Mouse (Mus musculus) intestine, embryonic 14.5 days (tissue): ENCODE measurements around the gene Hsf2. TPM values are rescaled to one million over a fixed set of nuclear protein-coding genes. Genes with fewer than 3 reads are reported as not detected.

Experiments
- ATAC-seq: fragments of 200-750 bp; cut with Nextera tagmentation; replicated peaks from 2 replicates; pipeline ENCODE4 v1.8.0; 2017; ENCODE audit warnings: low read depth, moderate number of reproducible peaks, moderate TSS enrichment, moderate library complexity; ENCODE audit not compliant: low FRiP score, low TSS enrichment
- DNase-seq: peaks from one replicate; pipeline ENCODE4 v3.0.0-alpha.2; 2018; ENCODE audit warnings: low spot score
- H3K27ac ChIP-seq: fragments of 300-500 bp; sonication (generic); 2 replicates; pipeline ENCODE4 v1.5.1; 2014; ENCODE audit warnings: low read depth, mild to moderate bottlenecking, control low read depth
- H3K27me3 ChIP-seq: fragments of 300-500 bp; sonication (generic); replicated peaks from 2 replicates; pipeline ENCODE4 v1.6.1; 2014; ENCODE audit warnings: low read length, control low read depth; ENCODE audit not compliant: control insufficient read depth, insufficient read depth
- H3K36me3 ChIP-seq: fragments of 300-500 bp; sonication (generic); 2 replicates; pipeline ENCODE4 v1.6.1; 2014; ENCODE audit warnings: low read length, control low read depth; ENCODE audit not compliant: control insufficient read depth, insufficient read depth
- H3K4me1 ChIP-seq: fragments of 300-500 bp; sonication (generic); replicated peaks from 2 replicates; pipeline ENCODE4 v1.6.1; 2014; ENCODE audit warnings: low read length, control low read depth, mixed read lengths; ENCODE audit not compliant: control insufficient read depth, insufficient read depth
- H3K4me2 ChIP-seq: fragments of 300-500 bp; sonication (generic); 2 replicates; pipeline ENCODE4 v1.6.1; 2014; ENCODE audit warnings: low read length
- H3K4me3 ChIP-seq: fragments of 300-500 bp; sonication (generic); 2 replicates; pipeline ENCODE4 v1.5.1; 2014; ENCODE audit warnings: low read depth, low read length, control low read depth, mixed read lengths
- H3K9ac ChIP-seq: fragments of 300-500 bp; sonication (generic); 2 replicates; pipeline ENCODE4 v1.6.1; 2014; ENCODE audit warnings: mild to moderate bottlenecking, low read length
- H3K9me3 ChIP-seq: fragments of 300-500 bp; sonication (generic); 2 replicates; pipeline ENCODE4 v1.6.1; 2016; ENCODE audit warnings: low read length, control low read depth; ENCODE audit not compliant: control insufficient read depth
- WGBS: fragments of 180-500 bp; shearing (Covaris S2); extraction: QIAGEN DNeasy Blood & Tissue Kit; methylation state at CpG from one replicate; pipeline ENCODE4 v1.1.7; 2014; 5-methylcytosine and 5-hydroxymethylcytosine counted together
- polyA plus RNA-seq: library from polyadenylated mRNA; unstranded; fragments of >200 nt; fragmentation: Nextera tagmentation; extraction: Ambion mirVana; gene quantifications from 2 replicates; pipeline ENCODE4 v1.2.1, GENCODE M21; 2014

Gene Hsf2
- polyA plus RNA-seq, 1 experiment from 2014 or later = 25.2 TPM

- Histone ChIP-seq H3K4me2 (no peak overlapping the region), H3K4me3 (no peak overlapping the region), H3K4me1 (no peaks in the 10 kb centered on the region), H3K36me3 (no peaks in the 10 kb centered on the region), H3K9ac (no peak overlapping the region), H3K27ac (no peak overlapping the region), H3K9me3 (no peaks in the 10 kb centered on the region), H3K27me3 (no peaks in the 10 kb centered on the region)
- ATAC-seq = no peak
- 75% methylated on average over 9 of the region's 9 CpGs for WGBS
- no peak for DNase-seq
Measured at GRCm38 (mm10) chr10:57477121-57477843, 8.9 kb upstream of the Hsf2 start.

DNA sequence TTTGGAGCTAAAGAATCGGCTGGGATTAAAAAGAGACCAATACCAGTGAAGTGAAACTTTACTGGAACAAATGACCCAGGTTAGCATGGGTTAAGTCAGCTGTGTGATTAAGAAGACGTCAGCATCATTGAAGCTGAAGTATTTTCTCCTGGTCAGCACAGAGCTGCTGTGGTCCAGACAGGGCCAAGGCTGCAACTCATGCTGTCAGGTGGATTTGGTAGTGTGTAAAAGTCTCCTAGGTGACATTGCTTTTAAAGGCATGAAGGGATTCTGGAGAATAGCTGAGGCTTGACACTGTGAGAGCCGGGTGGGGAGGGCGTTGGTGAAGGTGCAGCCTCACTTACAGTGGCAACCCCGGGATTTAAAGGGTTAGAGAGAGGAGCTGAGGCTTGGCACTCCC lies 4.5 kb upstream of the Hsf2 start:
- H3K27me3 ChIP-seq = no peaks in the 10 kb centered on the region
- no peak overlapping the region for H3K27ac ChIP-seq
- DNase-seq (no peak), ATAC-seq (no peak)
- no peak overlapping the region for H3K9ac ChIP-seq
- no peaks in the 10 kb centered on the region for H3K9me3 ChIP-seq
- no peak overlapping the region for H3K4me2 ChIP-seq
- no peak overlapping the region for H3K4me3 ChIP-seq
- 47% methylated on average over 5 of the region's 5 CpGs for WGBS
- H3K36me3 ChIP-seq = no peaks in the 10 kb centered on the region
- no peaks in the 10 kb centered on the region for H3K4me1 ChIP-seq

GRCm38 (mm10) chr10:57484741-57485140 lies 1.4 kb upstream of the Hsf2 start:
- no peak for DNase-seq
- Histone ChIP-seq H3K9ac (no peak overlapping the region), H3K4me1 (peaks cover 11% of the 10 kb centered on the region), H3K36me3 (no peaks in the 10 kb centered on the region), H3K27ac (no peak overlapping the region), H3K4me2 (no peak overlapping the region), H3K9me3 (no peaks in the 10 kb centered on the region), H3K4me3 (no peak overlapping the region), H3K27me3 (no peaks in the 10 kb centered on the region)
- no peak for ATAC-seq
- 78% methylated on average over 3 of the region's 3 CpGs for WGBS

DNA sequence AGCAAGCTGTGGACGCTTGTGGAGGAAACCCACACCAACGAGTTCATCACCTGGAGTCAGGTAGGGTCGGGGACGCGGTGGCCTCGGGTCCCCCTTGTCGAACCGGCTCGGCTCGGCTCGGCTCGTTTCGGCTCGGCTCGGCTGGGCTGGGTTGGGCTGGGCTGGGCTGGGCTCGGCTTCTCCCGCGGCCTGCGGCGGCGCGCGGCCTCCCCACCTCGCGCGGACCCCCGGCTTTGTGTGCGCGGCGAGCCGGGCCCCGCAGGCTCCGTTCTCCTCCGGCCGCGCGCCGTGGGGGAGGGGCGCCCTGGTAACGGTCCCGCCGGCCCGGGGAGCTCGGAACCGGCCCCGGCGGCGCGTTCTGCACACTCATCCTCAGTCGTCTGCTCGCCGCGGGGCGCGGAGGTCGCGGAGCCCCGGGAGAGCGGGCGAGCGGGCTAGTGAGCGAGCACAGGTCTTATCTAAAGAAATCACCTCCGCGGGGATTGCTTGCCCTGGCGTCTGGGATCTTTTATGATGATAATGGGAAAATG lies 422 bp downstream of the Hsf2 start:
- Histone ChIP-seq H3K36me3 (no peaks in the 10 kb centered on the region), H3K9me3 (no peaks in the 10 kb centered on the region), H3K4me2 (peak overlapping the region; percentile 79), H3K9ac (peak overlapping the region; percentile 96), H3K4me3 (peak overlapping the region; percentile 94), H3K4me1 (peaks cover 11% of the 10 kb centered on the region), H3K27ac (peak overlapping the region; percentile 97), H3K27me3 (no peaks in the 10 kb centered on the region)
- WGBS = under 1% methylated on average over 64 of the region's 65 CpGs
- DNase-seq (peak; percentile 93), ATAC-seq (peak; percentile 90)

GRCm38 (mm10) chr10:57487201-57487600 lies 1.0 kb downstream of the Hsf2 start:
- WGBS = 2% methylated on average over 8 of the region's 8 CpGs
- Histone ChIP-seq H3K9ac (peak overlapping the region; percentile 96), H3K4me2 (peak overlapping the region; percentile 79), H3K36me3 (no peaks in the 10 kb centered on the region), H3K4me3 (peak overlapping the region; percentile 94), H3K27me3 (no peaks in the 10 kb centered on the region), H3K27ac (peak overlapping the region; percentile 97; the same call in 1 of the 2 replicates), H3K9me3 (no peaks in the 10 kb centered on the region), H3K4me1 (peaks cover 11% of the 10 kb centered on the region)
- ATAC-seq = no peak
- peak; percentile 70 for DNase-seq

DNA sequence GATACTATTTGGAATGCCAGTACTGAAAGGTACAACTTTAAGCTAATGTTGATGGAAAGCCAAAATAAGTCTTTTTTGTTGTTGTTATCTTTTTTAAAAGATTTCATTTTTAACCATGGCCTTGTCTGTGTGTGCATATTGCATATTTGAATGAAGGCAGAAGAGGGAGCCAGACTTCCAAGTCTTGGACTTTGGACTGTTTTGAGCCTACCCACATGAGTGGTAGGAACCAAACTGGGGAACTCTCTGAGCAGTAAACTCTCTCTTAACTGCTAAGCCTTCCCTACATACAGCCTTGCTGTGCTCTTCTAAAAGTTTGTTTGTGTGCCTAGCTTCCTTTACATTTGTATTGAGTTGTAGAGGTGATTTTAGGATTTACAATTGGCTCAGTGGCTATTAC lies 2.4 kb downstream of the Hsf2 start:
- DNase-seq (no peak), ATAC-seq (no peak)
- Histone ChIP-seq H3K9ac (no peak overlapping the region), H3K9me3 (no peaks in the 10 kb centered on the region), H3K36me3 (no peaks in the 10 kb centered on the region), H3K4me3 (no peak overlapping the region), H3K27ac (no peak overlapping the region), H3K4me2 (peak overlapping the region; percentile 79; the same call in 1 of the 2 replicates), H3K4me1 (peaks cover 11% of the 10 kb centered on the region), H3K27me3 (no peaks in the 10 kb centered on the region)

GRCm38 (mm10) chr10:57492050-57492449 lies 5.9 kb downstream of the Hsf2 start:
- Histone ChIP-seq H3K27ac (no peak overlapping the region), H3K4me3 (no peak overlapping the region), H3K4me2 (no peak overlapping the region), H3K36me3 (no peaks in the 10 kb centered on the region), H3K9ac (no peak overlapping the region), H3K4me1 (peaks cover 11% of the 10 kb centered on the region), H3K9me3 (no peaks in the 10 kb centered on the region), H3K27me3 (no peaks in the 10 kb centered on the region)
- 85% methylated on average over 2 of the region's 2 CpGs for WGBS
- ATAC-seq = no peak
- DNase-seq = no peak

DNA sequence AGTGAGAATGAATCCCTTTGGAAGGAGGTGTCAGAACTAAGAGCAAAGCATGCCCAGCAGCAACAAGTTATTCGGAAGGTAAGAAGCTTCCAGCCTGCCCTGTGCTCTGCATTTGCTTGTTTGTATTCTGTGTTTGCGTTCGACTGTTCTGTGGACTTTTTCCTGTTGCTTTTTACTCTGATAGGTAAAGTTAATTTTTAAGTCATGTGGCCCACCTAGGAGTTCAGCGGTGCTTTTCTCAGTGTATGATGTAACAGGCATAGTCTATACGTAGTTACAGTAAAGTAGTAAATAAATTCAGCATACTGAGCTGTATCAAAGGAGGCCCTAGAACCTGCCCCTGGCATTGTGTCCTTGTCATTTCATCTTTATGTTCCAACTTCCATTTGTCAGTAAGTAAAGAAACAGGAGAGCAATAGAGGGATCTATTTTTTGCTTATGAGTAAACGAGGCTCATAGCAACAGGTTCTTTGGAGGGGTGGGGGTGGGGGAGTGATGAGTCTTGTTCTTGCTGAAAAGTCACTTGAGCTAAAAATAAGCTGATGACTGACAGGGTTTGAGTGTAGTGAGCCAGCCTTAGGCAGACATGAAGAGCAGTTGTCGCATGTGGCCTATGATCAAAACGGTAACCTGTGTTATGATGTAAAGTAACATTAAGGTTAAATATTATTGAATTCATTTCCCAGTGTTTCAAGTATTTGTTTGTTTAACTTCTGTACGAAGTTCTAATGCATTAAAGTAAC lies 13.4 kb downstream of the Hsf2 start:
- WGBS = 79% methylated on average over 9 of the region's 9 CpGs
- Histone ChIP-seq H3K27me3 (no peaks in the 10 kb centered on the region), H3K9me3 (no peaks in the 10 kb centered on the region), H3K4me1 (no peaks in the 10 kb centered on the region), H3K36me3 (peaks cover 29% of the 10 kb centered on the region), H3K27ac (no peak overlapping the region), H3K9ac (no peak overlapping the region), H3K4me3 (no peak overlapping the region), H3K4me2 (no peak overlapping the region)
- DNase-seq (no peak), ATAC-seq (no peak)
